Mouse (Mus musculus) midbrain, embryonic 15.5 days (tissue): ENCODE results near the gene Abcf1. TPM values are rescaled to one million over a fixed set of nuclear protein-coding genes. Genes with fewer than 3 reads are reported as not detected.
"Not testable (repeated sequence)": the region's sequence is repeated elsewhere in the genome, so short reads cannot be mapped to it uniquely, and the experiment has no call there.

Experiments used
- ATAC-seq: fragments of 200-750 bp; cut with Nextera tagmentation; replicated peaks from 2 replicates; pipeline ENCODE4 v1.8.0; 2017; ENCODE audit warnings: moderate TSS enrichment
- H3K27ac ChIP-seq: fragments of 300-500 bp; sonication (generic); 2 replicates; pipeline ENCODE4 v1.5.1; 2015; ENCODE audit warnings: mild to moderate bottlenecking, inconsistent platforms
- H3K27me3 ChIP-seq: fragments of 300-500 bp; sonication (generic); replicated peaks from 2 replicates; pipeline ENCODE4 v1.6.1; 2015; ENCODE audit warnings: inconsistent platforms
- H3K36me3 ChIP-seq: fragments of 300-500 bp; sonication (generic); replicated peaks from 2 replicates; pipeline ENCODE4 v1.6.1; 2015; ENCODE audit warnings: inconsistent platforms
- H3K4me1 ChIP-seq: fragments of 300-500 bp; sonication (generic); 2 replicates; pipeline ENCODE4 v1.6.1; 2015; ENCODE audit warnings: inconsistent platforms
- H3K4me2 ChIP-seq: fragments of 300-500 bp; sonication (generic); 2 replicates; pipeline ENCODE4 v1.6.1; 2015; ENCODE audit warnings: inconsistent platforms, mild to moderate bottlenecking, moderate library complexity
- H3K4me3 ChIP-seq: fragments of 300-500 bp; sonication (generic); 2 replicates; pipeline ENCODE4 v1.5.1; 2015; ENCODE audit warnings: mild to moderate bottlenecking, inconsistent platforms
- H3K9ac ChIP-seq: fragments of 300-500 bp; sonication (generic); 2 replicates; pipeline ENCODE4 v1.6.1; 2015; ENCODE audit warnings: mild to moderate bottlenecking, inconsistent platforms
- H3K9me3 ChIP-seq: fragments of 300-500 bp; sonication (generic); 2 replicates; pipeline ENCODE4 v1.6.1; 2016; ENCODE audit warnings: inconsistent platforms
- WGBS: fragments of 180-500 bp; shearing (Covaris S2); methylation state at CpG from one replicate; pipeline ENCODE4 v1.1.7; 2015; ENCODE audit warnings: mixed read lengths; 5-methylcytosine and 5-hydroxymethylcytosine counted together
- polyA plus RNA-seq: library from polyadenylated mRNA; unstranded; fragments of >200 nt; fragmentation: Nextera tagmentation; extraction: Ambion mirVana; gene quantifications from 2 replicates; pipeline ENCODE4 v1.2.1, GENCODE M21; 2015

The Abcf1 gene
- polyA plus RNA-seq, 1 experiment from 2014 or later: 92.1 TPM

GRCm38 (mm10) chr17:35967621-35968020, 1.9 kb downstream of the Abcf1 start:
- Histone ChIP-seq H3K36me3 (peaks cover 23% of the 10 kb centered on the region), H3K27ac (no peak overlapping the region), H3K9me3 (no peaks in the 10 kb centered on the region), H3K9ac (no peak overlapping the region), H3K27me3 (no peaks in the 10 kb centered on the region), H3K4me3 (no peak overlapping the region), H3K4me1 (peaks cover 26% of the 10 kb centered on the region), H3K4me2 (no peak overlapping the region)
- ATAC-seq: no peak
- 96% methylated on average over 2 of the region's 2 CpGs for WGBS

- H3K4me1 ChIP-seq: peaks cover 11% of the 10 kb centered on the region
- 89% methylated on average over 10 of the region's 10 CpGs for WGBS
- ATAC-seq: no peak
- H3K27ac ChIP-seq: no peak overlapping the region
- peaks cover 55% of the 10 kb centered on the region for H3K36me3 ChIP-seq
- H3K9me3 ChIP-seq: no peaks in the 10 kb centered on the region
- no peak overlapping the region for H3K4me3 ChIP-seq
- no peak overlapping the region for H3K9ac ChIP-seq
- no peaks in the 10 kb centered on the region for H3K27me3 ChIP-seq
- H3K4me2 ChIP-seq: no peak overlapping the region
Observed at GRCm38 (mm10) chr17:35963279-35963678, 6.3 kb downstream of the Abcf1 start.

- Histone ChIP-seq H3K36me3 (peaks cover 67% of the 10 kb centered on the region), H3K4me2 (no peak overlapping the region), H3K27ac (no peak overlapping the region), H3K4me3 (no peak overlapping the region), H3K9me3 (no peaks in the 10 kb centered on the region), H3K4me1 (no peaks in the 10 kb centered on the region), H3K27me3 (no peaks in the 10 kb centered on the region), H3K9ac (no peak overlapping the region)
- 96% methylated on average over 15 of the region's 15 CpGs for WGBS
- no peak for ATAC-seq
Observed at GRCm38 (mm10) chr17:35958533-35959223, 10.9 kb downstream of the Abcf1 start.

GRCm38 (mm10) chr17:35954665-35955064, 14.9 kb downstream of the Abcf1 start:
- ATAC-seq: no peak
- Histone ChIP-seq H3K27ac (no peak overlapping the region), H3K9ac (no peak overlapping the region), H3K4me1 (no peaks in the 10 kb centered on the region), H3K36me3 (peaks cover 31% of the 10 kb centered on the region), H3K4me3 (no peak overlapping the region), H3K27me3 (no peaks in the 10 kb centered on the region), H3K9me3 (no peaks in the 10 kb centered on the region), H3K4me2 (no peak overlapping the region)
- 82% methylated on average over 8 of the region's 8 CpGs for WGBS

- H3K9ac ChIP-seq, ATAC-seq: not testable (repeated sequence)
- WGBS: 84% methylated on average over 3 of the region's 3 CpGs
Observed at GRCm38 (mm10) chr17:35952559-35952958, 17.0 kb downstream of the Abcf1 start.

GRCm38 (mm10) chr17:35950946-35951345, 18.6 kb downstream of the Abcf1 start:
- H3K27me3 ChIP-seq, H3K27ac ChIP-seq, H3K36me3 ChIP-seq, H3K9ac ChIP-seq, H3K9me3 ChIP-seq, H3K4me2 ChIP-seq, H3K4me1 ChIP-seq, H3K4me3 ChIP-seq, ATAC-seq: not testable (repeated sequence)

More at GRCm38 (mm10) chr17:35952559-35952958, 17.0 kb downstream of the Abcf1 start:
- H3K27ac ChIP-seq, H3K4me3 ChIP-seq, H3K4me2 ChIP-seq, H3K9me3 ChIP-seq, H3K27me3 ChIP-seq, H3K4me1 ChIP-seq: not testable (repeated sequence)
- H3K36me3 ChIP-seq: peaks cover 13% of the 10 kb centered on the region

- H3K4me2 ChIP-seq: no peak overlapping the region
- no peak overlapping the region for H3K4me3 ChIP-seq
- H3K9me3 ChIP-seq: no peaks in the 10 kb centered on the region
- no peak overlapping the region for H3K27ac ChIP-seq
- no peak overlapping the region for H3K9ac ChIP-seq
- H3K27me3 ChIP-seq: no peaks in the 10 kb centered on the region
- H3K4me1 ChIP-seq: no peaks in the 10 kb centered on the region
- ATAC-seq: no peak
- WGBS: 60% methylated on average over 1 of the region's 1 CpGs
- no peaks in the 10 kb centered on the region for H3K36me3 ChIP-seq
Observed at GRCm38 (mm10) chr17:35939941-35940340, 29.6 kb downstream of the Abcf1 start.

- no peak overlapping the region for H3K4me3 ChIP-seq
- H3K36me3 ChIP-seq: no peaks in the 10 kb centered on the region
- no peak for ATAC-seq
- H3K9ac ChIP-seq: no peak overlapping the region
- H3K4me2 ChIP-seq: no peak overlapping the region
- no peaks in the 10 kb centered on the region for H3K27me3 ChIP-seq
- whole genome bisulfite sequencing: 54% methylated on average over 2 of the region's 2 CpGs
- no peak overlapping the region for H3K27ac ChIP-seq
- no peaks in the 10 kb centered on the region for H3K9me3 ChIP-seq
- no peaks in the 10 kb centered on the region for H3K4me1 ChIP-seq
Observed at GRCm38 (mm10) chr17:35939108-35939507, 30.5 kb downstream of the Abcf1 start.

GRCm38 (mm10) chr17:35937700-35938348, 31.7 kb downstream of the Abcf1 start:
- no peak overlapping the region for H3K27ac ChIP-seq
- no peak overlapping the region for H3K4me3 ChIP-seq
- WGBS: 34% methylated on average over 2 of the region's 2 CpGs
- no peaks in the 10 kb centered on the region for H3K36me3 ChIP-seq
- no peak overlapping the region for H3K9ac ChIP-seq
- ATAC-seq: peak; percentile 73; the same call in 1 of the 2 replicates
- no peak overlapping the region for H3K4me2 ChIP-seq
- H3K9me3 ChIP-seq: no peaks in the 10 kb centered on the region
- H3K4me1 ChIP-seq: no peaks in the 10 kb centered on the region
- H3K27me3 ChIP-seq: no peaks in the 10 kb centered on the region

GRCm38 (mm10) chr17:35935763-35936162, 33.8 kb downstream of the Abcf1 start:
- not testable (repeated sequence) for H3K4me1 ChIP-seq, H3K9me3 ChIP-seq, H3K9ac ChIP-seq, H3K27me3 ChIP-seq, H3K4me2 ChIP-seq, H3K36me3 ChIP-seq, H3K4me3 ChIP-seq, H3K27ac ChIP-seq, ATAC-seq
- 89% methylated on average over 14 of the region's 14 CpGs for WGBS

- H3K4me2 ChIP-seq: no peak overlapping the region
- peaks cover 35% of the 10 kb centered on the region for H3K36me3 ChIP-seq
- no peak overlapping the region for H3K27ac ChIP-seq
- H3K27me3 ChIP-seq: no peaks in the 10 kb centered on the region
- no peak for ATAC-seq
- no peaks in the 10 kb centered on the region for H3K4me1 ChIP-seq
- no peak overlapping the region for H3K9ac ChIP-seq
- no peak overlapping the region for H3K4me3 ChIP-seq
- 87% methylated on average over 4 of the region's 4 CpGs for WGBS
- no peaks in the 10 kb centered on the region for H3K9me3 ChIP-seq
Observed at GRCm38 (mm10) chr17:35932608-35933007, 37.0 kb downstream of the Abcf1 start.

- H3K27ac ChIP-seq: no peak overlapping the region
- no peaks in the 10 kb centered on the region for H3K27me3 ChIP-seq
- no peak overlapping the region for H3K4me3 ChIP-seq
- no peak overlapping the region for H3K9ac ChIP-seq
- H3K36me3 ChIP-seq: peaks cover 52% of the 10 kb centered on the region
- peak; percentile 32; the same call in 1 of the 2 replicates for ATAC-seq
- 98% methylated on average over 12 of the region's 12 CpGs for WGBS
- H3K9me3 ChIP-seq: no peaks in the 10 kb centered on the region
- H3K4me2 ChIP-seq: no peak overlapping the region
- H3K4me1 ChIP-seq: no peaks in the 10 kb centered on the region
Observed at GRCm38 (mm10) chr17:35930627-35931026, 38.9 kb downstream of the Abcf1 start.

- Histone ChIP-seq H3K4me2 (no peak overlapping the region), H3K9me3 (no peaks in the 10 kb centered on the region), H3K27me3 (no peaks in the 10 kb centered on the region), H3K4me3 (no peak overlapping the region), H3K36me3 (peaks cover 60% of the 10 kb centered on the region), H3K4me1 (no peaks in the 10 kb centered on the region), H3K27ac (no peak overlapping the region), H3K9ac (no peak overlapping the region)
- ATAC-seq: no peak
- 96% methylated on average over 2 of the region's 2 CpGs for WGBS
Observed at GRCm38 (mm10) chr17:35929534-35929933, 40.0 kb downstream of the Abcf1 start.
